Mouse (Mus musculus) MEL (cell line): ENCODE data around the gene Sv2b. TPM values are rescaled to one million over a fixed set of nuclear protein-coding genes. Genes with fewer than 3 reads are reported as not detected.

Source experiments
- DNase-seq: peaks from one replicate; pipeline ENCODE4 v3.0.0; 2011; ENCODE audit warnings: low read depth, low spot score
- H3K27ac ChIP-seq: 2 replicates; pipeline ENCODE4 v1.5.1; 2012; ENCODE audit warnings: low read depth, mild to moderate bottlenecking, control low read depth, low read length, moderate library complexity; ENCODE audit not compliant: control insufficient read depth
- H3K27me3 ChIP-seq, 2 experiments: fragments of 150-350 bp in 1 of 2; sonication (generic) in 1 of 2; 2 replicates each; pipeline ENCODE4 v1.6.1; 2012; ENCODE audit warnings: low read length in 2 of 2, mild to moderate bottlenecking in 2 of 2, improper control_type of control experiment in 1 of 2, moderate library complexity in 1 of 2; ENCODE audit not compliant: insufficient read depth in 2 of 2, control insufficient read depth in 1 of 2
- H3K36me3 ChIP-seq, 2 experiments: 2 replicates each; pipeline ENCODE4 v1.6.1; 2012 to 2014; ENCODE audit warnings: low read length in 2 of 2, improper control_type of control experiment in 1 of 2, inconsistent platforms in 1 of 2, mild to moderate bottlenecking in 1 of 2; ENCODE audit not compliant: insufficient read depth in 2 of 2, control insufficient read depth in 1 of 2
- H3K4me1 ChIP-seq, 2 experiments: fragments of 150-350 bp in 1 of 2; sonication (generic) in 1 of 2; 2 replicates each; pipeline ENCODE4 v1.6.1; 2012; ENCODE audit warnings: low read length in 2 of 2, improper control_type of control experiment in 1 of 2, mild to moderate bottlenecking in 1 of 2; ENCODE audit not compliant: insufficient read depth in 2 of 2, control insufficient read depth in 1 of 2
- H3K4me3 ChIP-seq, 2 experiments: fragments of 150-350 bp in 1 of 2; sonication (generic) in 1 of 2; 2 replicates each; pipeline ENCODE4 v1.5.1; 2012; ENCODE audit warnings: low read depth in 2 of 2, low read length in 2 of 2, mild to moderate bottlenecking in 2 of 2, moderate library complexity in 2 of 2, control low read depth in 1 of 2, improper control_type of control experiment in 1 of 2; ENCODE audit not compliant: control insufficient read depth in 1 of 2, insufficient read depth in 1 of 2
- H3K79me2 ChIP-seq: 2 replicates; pipeline ENCODE4 v1.6.1; 2012; ENCODE audit warnings: mild to moderate bottlenecking, low read length, moderate library complexity; ENCODE audit not compliant: control insufficient read depth, poor library complexity, insufficient read depth
- H3K9ac ChIP-seq: 2 replicates; pipeline ENCODE4 v1.6.1; 2012; ENCODE audit warnings: low read depth, mild to moderate bottlenecking, control low read depth, low read length, moderate library complexity; ENCODE audit not compliant: control insufficient read depth, poor library complexity, severe bottlenecking
- H3K9me3 ChIP-seq: fragments of 150-350 bp; sonication (generic); replicated peaks from 2 replicates; pipeline ENCODE4 v1.6.1; 2012; ENCODE audit warnings: mild to moderate bottlenecking, low read length, improper control_type of control experiment, moderate library complexity; ENCODE audit not compliant: insufficient read depth
- CHD2 ChIP-seq: IDR thresholded peaks from 2 replicates; pipeline ENCODE4 v1.6.1; 2011; ENCODE audit warnings: low read length, improper control_type of control experiment
- CTCF ChIP-seq, 3 experiments: IDR thresholded peaks in 2 of 3; conservative IDR thresholded peaks in 1 of 3; 2 replicates each; pipeline ENCODE4 v1.5.1; 2011 to 2012; ENCODE audit warnings: low read length in 3 of 3, low read depth in 2 of 3, mild to moderate bottlenecking in 2 of 3, improper control_type of control experiment in 1 of 3, inconsistent platforms in 1 of 3, mixed read lengths in 1 of 3, moderate library complexity in 1 of 3; ENCODE audit not compliant: control insufficient read depth in 1 of 3, insufficient read depth in 1 of 3, poor library complexity in 1 of 3, severe bottlenecking in 1 of 3
- GATA1 ChIP-seq: IDR thresholded peaks from 2 replicates; pipeline ENCODE4 v1.6.1; 2011; ENCODE audit warnings: low read depth, low read length, improper control_type of control experiment
- HCFC1 ChIP-seq: IDR thresholded peaks from 2 replicates; pipeline ENCODE4 v1.6.1; 2012; ENCODE audit warnings: low read depth, mild to moderate bottlenecking, inconsistent platforms, low read length, improper control_type of control experiment, moderate library complexity
- JUND ChIP-seq: IDR thresholded peaks from 2 replicates; pipeline ENCODE4 v1.6.1; 2011; ENCODE audit warnings: low read depth, mild to moderate bottlenecking, improper control_type of control experiment, low read length
- MAFK ChIP-seq: IDR thresholded peaks from 2 replicates; pipeline ENCODE4 v1.6.1; 2011; ENCODE audit warnings: low read depth, mild to moderate bottlenecking, low read length, improper control_type of control experiment, borderline replicate concordance
- MAX ChIP-seq: IDR thresholded peaks from 2 replicates; pipeline ENCODE4 v1.6.1; 2011; ENCODE audit warnings: low read length, improper control_type of control experiment
- MYC ChIP-seq: IDR thresholded peaks from 2 replicates; pipeline ENCODE4 v1.6.1; 2011; ENCODE audit warnings: low read depth, mild to moderate bottlenecking, low read length, improper control_type of control experiment, moderate library complexity
- POLR2A ChIP-seq, 2 experiments: IDR thresholded peaks; 2 replicates each; pipeline ENCODE4 v1.6.1; 2011 to 2012; ENCODE audit warnings: low read length in 2 of 2, mild to moderate bottlenecking in 2 of 2, control low read depth in 1 of 2, improper control_type of control experiment in 1 of 2, low read depth in 1 of 2, moderate library complexity in 1 of 2; ENCODE audit not compliant: control insufficient read depth in 1 of 2, insufficient read depth in 1 of 2, poor library complexity in 1 of 2
- POLR2AphosphoS2 ChIP-seq: IDR thresholded peaks from 2 replicates; pipeline ENCODE4 v1.6.1; 2011; ENCODE audit warnings: low read length, improper control_type of control experiment
- POLR2AphosphoS5 ChIP-seq: IDR thresholded peaks from 2 replicates; pipeline ENCODE4 v1.6.1; 2012; ENCODE audit warnings: low read depth, borderline replicate concordance, mild to moderate bottlenecking, inconsistent platforms, low read length, moderate library complexity, mixed read lengths
- SIN3A ChIP-seq: IDR thresholded peaks from 2 replicates; pipeline ENCODE4 v1.6.1; 2012; ENCODE audit warnings: low read length, improper control_type of control experiment, inconsistent platforms
- TAL1 ChIP-seq: IDR thresholded peaks from 2 replicates; pipeline ENCODE4 v1.6.1; 2012; ENCODE audit warnings: mild to moderate bottlenecking, inconsistent platforms, low read length, moderate library complexity, mixed read lengths
- UBTF ChIP-seq: IDR thresholded peaks from 2 replicates; pipeline ENCODE4 v1.6.1; 2012; ENCODE audit warnings: low read depth, mild to moderate bottlenecking, inconsistent platforms, low read length, improper control_type of control experiment, moderate library complexity, borderline replicate concordance; ENCODE audit not compliant: insufficient read depth
- USF2 ChIP-seq, 2 experiments: IDR thresholded peaks; 2 replicates each; pipeline ENCODE4 v1.6.1; 2011 to 2012; ENCODE audit warnings: improper control_type of control experiment in 2 of 2, low read length in 2 of 2, borderline replicate concordance in 1 of 2, inconsistent platforms in 1 of 2, low read depth in 1 of 2, mild to moderate bottlenecking in 1 of 2; ENCODE audit not compliant: insufficient read depth in 1 of 2
- ZC3H11A ChIP-seq: IDR thresholded peaks from 2 replicates; pipeline ENCODE4 v1.6.1; 2012; ENCODE audit warnings: low read depth, mild to moderate bottlenecking, inconsistent platforms, low read length, improper control_type of control experiment
- ZNF384 ChIP-seq: IDR thresholded peaks from 2 replicates; pipeline ENCODE4 v1.6.1; 2012; ENCODE audit warnings: low read depth, mild to moderate bottlenecking, inconsistent platforms, low read length, improper control_type of control experiment
- polyA plus RNA-seq, 2 experiments: library from polyadenylated mRNA; stranded (reverse) in 1 of 2; unstranded in 1 of 2; fragments of >175 nt in 1 of 2; fragments of >200 nt in 1 of 2; gene quantifications; 2 replicates each; pipeline versions ENCODE4 v1.2.1 to v1.2.4; 2012; ENCODE audit warnings: low replicate concordance in 2 of 2, low read depth in 1 of 2; ENCODE audit not compliant: insufficient read length in 2 of 2, insufficient read depth in 1 of 2, missing spikeins in 1 of 2
- total RNA-seq: library from RNA; depleted of rRNA; stranded (reverse); fragments of 300-350 nt; gene quantifications from 2 replicates; pipeline ENCODE4 v1.2.3, GENCODE M21; 2012

Gene Sv2b
- total and polyA plus RNA-seq, 3 experiments, result not detected

DNA sequence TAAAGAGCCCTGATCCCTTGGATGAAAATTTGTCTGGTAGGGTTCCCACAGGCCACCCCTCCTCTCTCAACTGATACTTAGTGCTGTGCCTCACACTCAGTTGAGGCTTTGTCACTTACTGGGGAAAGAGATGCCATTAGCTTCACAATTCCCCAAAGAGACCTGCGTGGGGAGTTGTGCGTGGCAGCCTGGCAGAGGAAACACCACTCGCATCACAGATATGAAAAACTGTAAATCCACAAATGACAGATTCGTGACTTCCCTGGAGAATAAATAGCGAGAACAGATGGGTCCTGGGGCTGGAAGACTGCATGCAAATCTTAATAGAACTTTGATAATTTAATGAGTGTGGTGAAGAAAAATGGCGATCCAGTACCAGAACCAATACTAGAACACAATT, 21.8 kb downstream of the Sv2b start:
- Histone ChIP-seq H3K79me2 (no peaks in the 10 kb centered on the region), H3K27ac (no peak overlapping the region), H3K4me3 (no peak overlapping the region), H3K36me3 (no peaks in the 10 kb centered on the region), H3K4me1 (no peaks in the 10 kb centered on the region), H3K27me3 (no peaks in the 10 kb centered on the region), H3K9me3 (no peaks in the 10 kb centered on the region), H3K9ac (no peak overlapping the region)
- TF ChIP-seq GATA1 (no peak), TAL1 (no peak), MYC (no peak), HCFC1 (no peak), USF2 (IDR thresholded peaks at IDR 0.05; ENCODE audit: borderline replicate concordance in 1 of 2, insufficient read depth in 1 of 2, low read depth in 1 of 2, low read length in 2 of 2) (no peak), UBTF (no peak), POLR2AphosphoS5 (no peak), CTCF (IDR thresholded peaks at IDR 0.05 in 2 of 3, conservative IDR thresholded peaks at IDR 0.05 in 1 of 3; ENCODE audit: control insufficient read depth in 1 of 3, insufficient read depth in 1 of 3, low read depth in 2 of 3, low read length in 3 of 3, poor library complexity in 1 of 3, severe bottlenecking in 1 of 3) (no peak), ZNF384 (no peak)
- DNase-seq, result no peak

DNA sequence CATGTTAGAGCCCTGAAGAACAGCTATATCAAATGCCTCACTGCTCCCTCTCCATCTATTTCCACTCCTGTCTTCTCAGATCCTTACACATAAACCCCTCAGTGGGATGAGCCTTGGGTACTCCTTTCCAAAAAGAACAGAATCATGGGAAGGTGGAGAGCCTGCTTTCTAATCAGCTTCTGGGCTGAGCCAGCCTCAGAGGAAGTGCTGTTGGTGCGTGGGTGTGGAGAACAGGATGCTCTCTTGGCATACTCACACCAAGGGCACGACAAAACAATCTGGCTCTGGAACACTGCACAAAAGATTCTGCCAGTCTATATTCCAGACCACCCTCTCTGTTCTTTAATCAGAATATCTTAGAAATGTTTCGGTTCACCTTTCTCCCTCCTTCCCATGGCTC, 26.1 kb downstream of the Sv2b start:
- no peak overlapping the region for H3K4me3 ChIP-seq
- H3K27ac ChIP-seq, result no peak overlapping the region
- no peaks in the 10 kb centered on the region for H3K4me1 ChIP-seq
- no peaks in the 10 kb centered on the region for H3K36me3 ChIP-seq
- no peaks in the 10 kb centered on the region for H3K79me2 ChIP-seq
- DNase-seq, result no peak
- no peaks in the 10 kb centered on the region; a peak in 1 of 4 replicates for H3K27me3 ChIP-seq
- TF ChIP-seq SIN3A (no peak), POLR2AphosphoS2 (no peak), CHD2 (no peak), TAL1 (no peak), GATA1 (no peak), JUND (no peak)
- TF ChIP-seq, all 39 proteins: peak for 0
- Histone ChIP-seq H3K9me3 (no peaks in the 10 kb centered on the region), H3K9ac (no peak overlapping the region)

DNA sequence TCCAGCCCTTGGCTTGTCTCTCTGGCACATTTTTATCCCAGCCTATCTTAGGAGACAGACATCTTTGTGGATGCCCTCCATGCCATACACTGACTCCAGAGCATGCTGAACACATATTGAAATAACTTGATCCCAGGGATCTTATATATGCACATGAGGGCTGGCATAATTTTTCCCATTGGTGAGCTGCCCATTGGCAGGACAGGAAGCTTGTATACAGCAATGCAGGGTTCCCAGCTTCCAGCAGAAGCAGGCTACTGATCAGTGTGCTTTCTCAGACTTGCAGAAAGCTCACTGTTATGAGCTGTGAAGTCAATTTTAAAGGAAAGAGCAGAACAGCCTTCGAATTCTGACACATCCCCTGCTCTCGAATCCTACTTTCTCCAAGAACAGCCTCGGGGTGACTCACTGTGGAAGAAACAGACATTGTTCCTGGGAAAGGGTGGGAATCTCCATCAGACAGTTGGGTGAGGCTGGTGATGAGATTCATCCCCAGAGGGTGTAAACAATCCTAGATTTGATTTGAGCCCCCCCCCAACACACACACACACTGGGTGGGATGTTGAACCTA, 26.9 kb downstream of the Sv2b start:
- Histone ChIP-seq H3K36me3 (no peaks in the 10 kb centered on the region), H3K9ac (no peak overlapping the region), H3K79me2 (no peaks in the 10 kb centered on the region), H3K9me3 (no peaks in the 10 kb centered on the region), H3K4me1 (no peaks in the 10 kb centered on the region), H3K27me3 (no peaks in the 10 kb centered on the region; a peak in 1 of 4 replicates), H3K27ac (no peak overlapping the region), H3K4me3 (no peak overlapping the region)
- no peak for DNase-seq
- TF ChIP-seq MAX (no peak), POLR2A (IDR thresholded peaks at IDR 0.05; ENCODE audit: control insufficient read depth in 1 of 2, insufficient read depth in 1 of 2, low read depth in 1 of 2, low read length in 2 of 2, poor library complexity in 1 of 2) (no peak), ZNF384 (no peak), MAFK (no peak), ZC3H11A (no peak), USF2 (IDR thresholded peaks at IDR 0.05; ENCODE audit: borderline replicate concordance in 1 of 2, insufficient read depth in 1 of 2, low read depth in 1 of 2, low read length in 2 of 2) (no peak)
